Mouse (Mus musculus): ENCODE results near the gene Ckap5.

DNA sequence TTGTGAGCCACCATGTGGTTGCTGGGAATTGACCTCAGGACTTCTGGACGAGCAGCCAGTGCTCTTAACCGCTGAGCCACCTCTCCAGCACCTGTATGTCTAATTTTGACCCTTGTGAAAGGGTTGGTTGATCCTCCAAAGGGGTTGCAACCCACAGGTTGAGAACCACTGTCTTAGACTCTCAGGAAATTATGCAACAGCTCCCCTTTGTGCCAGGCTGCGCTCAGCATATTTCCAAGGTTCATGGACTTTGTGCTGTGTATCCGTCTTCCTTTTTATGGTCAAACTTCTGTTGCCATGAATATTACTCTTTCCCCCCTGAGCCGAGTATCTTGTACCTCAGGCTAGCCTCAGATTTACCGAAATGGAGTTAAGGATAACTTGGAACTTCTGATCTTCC, 134.4 kb downstream of the Ckap5 start:
- TF ChIP-seq CTCF (IDR thresholded peaks at IDR 0.05), result no peak
- TF ChIP-seq EP300 (IDR thresholded peaks at IDR 0.05; ENCODE audit: insufficient read depth, low read depth, low read length), result no peak
